Mouse (Mus musculus): ENCODE measurements around the gene Hist1h3c. TPM values are rescaled to one million over a fixed set of nuclear protein-coding genes. Genes with fewer than 3 reads are reported as not detected.
"Not testable (repeated sequence)": the region's sequence is repeated elsewhere in the genome, so short reads cannot be mapped to it uniquely, and the experiment has no call there.

The Hist1h3c gene
- 3.6 and 8.6 TPM in 2 replicates for polyA plus RNA-seq (2011; ENCODE audit: insufficient read depth, insufficient read length, low read depth, missing spikeins)

GRCm38 (mm10) chr13:23745381-23746161 is at the start of gene Hist1h3c:
Gene Hist1h3c, minus strand, starts transcription at chr13:23745602.
- no peaks in the 10 kb centered on the region for H3K36me3 ChIP-seq (ENCODE audit: control insufficient read depth, insufficient read depth, low read length, poor library complexity, severe bottlenecking)
- peak within 1 kb of the TSS; percentile 92 for H3K9ac ChIP-seq (ENCODE audit: low read depth, poor library complexity, severe bottlenecking)
- no peaks in the 10 kb centered on the region for H3K27me3 ChIP-seq (ENCODE audit: control insufficient read depth, insufficient read depth, low read length, poor library complexity, severe bottlenecking)
- H3K4me3 ChIP-seq (ENCODE audit: low read depth, low read length) = peak within 1 kb of the TSS; percentile 78
- H3K4me1 ChIP-seq (ENCODE audit: control insufficient read depth, insufficient read depth, low read length) = peaks cover 2% of the 10 kb centered on the region
- TF ChIP-seq POLR2A (IDR thresholded peaks at IDR 0.05; ENCODE audit: insufficient read depth, low read length) (peak; percentile 92), CTCF (IDR thresholded peaks at IDR 0.05; ENCODE audit: low read depth, low read length) (no peak), EP300 (IDR thresholded peaks at IDR 0.05; ENCODE audit: insufficient read depth, low read depth, low read length) (no peak)
- no peaks in the 10 kb centered on the region for H3K9me3 ChIP-seq (replicated peaks; ENCODE audit: control insufficient read depth, insufficient read depth, low read length, poor library complexity, severe bottlenecking)
- H3K27ac ChIP-seq (ENCODE audit: insufficient read depth, low read length) = peak within 1 kb of the TSS; percentile 99

GRCm38 (mm10) chr13:23792520-23792919 is 47.1 kb upstream of the Hist1h3c start:
- H3K27ac ChIP-seq (ENCODE audit: insufficient read depth, low read length) = no peak overlapping the region
- TF ChIP-seq POLR2A (IDR thresholded peaks at IDR 0.05; ENCODE audit: insufficient read depth, low read length) = no peak
- TF ChIP-seq CTCF (IDR thresholded peaks at IDR 0.05; ENCODE audit: low read depth, low read length) = peak; percentile 6
- TF ChIP-seq EP300 (IDR thresholded peaks at IDR 0.05; ENCODE audit: insufficient read depth, low read depth, low read length) = no peak

GRCm38 (mm10) chr13:23779025-23779424 is 33.6 kb upstream of the Hist1h3c start:
- Histone ChIP-seq H3K4me3 (ENCODE audit: low read depth, low read length) (no peak overlapping the region), H3K4me1 (ENCODE audit: control insufficient read depth, insufficient read depth, low read length) (peaks cover 2% of the 10 kb centered on the region), H3K27me3 (ENCODE audit: control insufficient read depth, insufficient read depth, low read length, poor library complexity, severe bottlenecking) (no peaks in the 10 kb centered on the region; the same call in 1 of the 2 replicates), H3K36me3 (ENCODE audit: control insufficient read depth, insufficient read depth, low read length, poor library complexity, severe bottlenecking) (no peaks in the 10 kb centered on the region), H3K9me3 (replicated peaks; ENCODE audit: control insufficient read depth, insufficient read depth, low read length, poor library complexity, severe bottlenecking) (peaks cover 3% of the 10 kb centered on the region; the same call in 1 of the 2 replicates), H3K9ac (ENCODE audit: low read depth, poor library complexity, severe bottlenecking) (no peak overlapping the region), H3K27ac (ENCODE audit: insufficient read depth, low read length) (no peak overlapping the region)
- TF ChIP-seq CTCF (IDR thresholded peaks at IDR 0.05; ENCODE audit: low read depth, low read length) (no peak), POLR2A (IDR thresholded peaks at IDR 0.05; ENCODE audit: insufficient read depth, low read length) (no peak), EP300 (IDR thresholded peaks at IDR 0.05; ENCODE audit: insufficient read depth, low read depth, low read length) (no peak)

More at GRCm38 (mm10) chr13:23792520-23792919, 47.1 kb upstream of the Hist1h3c start:
- Histone ChIP-seq H3K9ac (ENCODE audit: low read depth, poor library complexity, severe bottlenecking) (no peak overlapping the region), H3K4me1 (ENCODE audit: control insufficient read depth, insufficient read depth, low read length) (no peaks in the 10 kb centered on the region), H3K27me3 (ENCODE audit: control insufficient read depth, insufficient read depth, low read length, poor library complexity, severe bottlenecking) (no peaks in the 10 kb centered on the region), H3K9me3 (replicated peaks; ENCODE audit: control insufficient read depth, insufficient read depth, low read length, poor library complexity, severe bottlenecking) (peaks cover 4% of the 10 kb centered on the region; the same call in 1 of the 2 replicates), H3K4me3 (ENCODE audit: low read depth, low read length) (no peak overlapping the region), H3K36me3 (ENCODE audit: control insufficient read depth, insufficient read depth, low read length, poor library complexity, severe bottlenecking) (no peaks in the 10 kb centered on the region)

GRCm38 (mm10) chr13:23778339-23778738 is 32.9 kb upstream of the Hist1h3c start:
- TF ChIP-seq EP300 (IDR thresholded peaks at IDR 0.05; ENCODE audit: insufficient read depth, low read depth, low read length) (no peak), CTCF (IDR thresholded peaks at IDR 0.05; ENCODE audit: low read depth, low read length) (no peak), POLR2A (IDR thresholded peaks at IDR 0.05; ENCODE audit: insufficient read depth, low read length) (no peak)
- Histone ChIP-seq H3K4me1 (ENCODE audit: control insufficient read depth, insufficient read depth, low read length) (peaks cover 2% of the 10 kb centered on the region), H3K9me3 (replicated peaks; ENCODE audit: control insufficient read depth, insufficient read depth, low read length, poor library complexity, severe bottlenecking) (peaks cover 3% of the 10 kb centered on the region; the same call in 1 of the 2 replicates), H3K27ac (ENCODE audit: insufficient read depth, low read length) (no peak overlapping the region), H3K27me3 (ENCODE audit: control insufficient read depth, insufficient read depth, low read length, poor library complexity, severe bottlenecking) (no peaks in the 10 kb centered on the region; the same call in 1 of the 2 replicates), H3K36me3 (ENCODE audit: control insufficient read depth, insufficient read depth, low read length, poor library complexity, severe bottlenecking) (no peaks in the 10 kb centered on the region), H3K9ac (ENCODE audit: low read depth, poor library complexity, severe bottlenecking) (no peak overlapping the region), H3K4me3 (ENCODE audit: low read depth, low read length) (no peak overlapping the region)

- Histone ChIP-seq H3K27me3 (ENCODE audit: control insufficient read depth, insufficient read depth, low read length, poor library complexity, severe bottlenecking) (no peaks in the 10 kb centered on the region), H3K36me3 (ENCODE audit: control insufficient read depth, insufficient read depth, low read length, poor library complexity, severe bottlenecking) (no peaks in the 10 kb centered on the region), H3K4me1 (ENCODE audit: control insufficient read depth, insufficient read depth, low read length) (no peaks in the 10 kb centered on the region), H3K27ac (ENCODE audit: insufficient read depth, low read length) (no peak overlapping the region), H3K9me3 (replicated peaks; ENCODE audit: control insufficient read depth, insufficient read depth, low read length, poor library complexity, severe bottlenecking) (no peaks in the 10 kb centered on the region; the same call in 1 of the 2 replicates), H3K4me3 (ENCODE audit: low read depth, low read length) (no peak overlapping the region), H3K9ac (ENCODE audit: low read depth, poor library complexity, severe bottlenecking) (no peak overlapping the region)
- TF ChIP-seq POLR2A (IDR thresholded peaks at IDR 0.05; ENCODE audit: insufficient read depth, low read length) (no peak), CTCF (IDR thresholded peaks at IDR 0.05; ENCODE audit: low read depth, low read length) (no peak), EP300 (IDR thresholded peaks at IDR 0.05; ENCODE audit: insufficient read depth, low read depth, low read length) (no peak)
Measured at GRCm38 (mm10) chr13:23772561-23773313, 27.3 kb upstream of the Hist1h3c start.

GRCm38 (mm10) chr13:23769613-23770012 is 24.2 kb upstream of the Hist1h3c start, which contains the start of gene Trim38:
Gene Trim38, plus strand, starts transcription at chr13:23769913.
- not testable (repeated sequence) for H3K36me3 ChIP-seq (ENCODE audit: control insufficient read depth, insufficient read depth, low read length, poor library complexity, severe bottlenecking); H3K27me3 ChIP-seq (ENCODE audit: control insufficient read depth, insufficient read depth, low read length, poor library complexity, severe bottlenecking); H3K4me1 ChIP-seq (ENCODE audit: control insufficient read depth, insufficient read depth, low read length); H3K27ac ChIP-seq (ENCODE audit: insufficient read depth, low read length); H3K4me3 ChIP-seq (ENCODE audit: low read depth, low read length); H3K9ac ChIP-seq (ENCODE audit: low read depth, poor library complexity, severe bottlenecking); H3K9me3 ChIP-seq (replicated peaks; ENCODE audit: control insufficient read depth, insufficient read depth, low read length, poor library complexity, severe bottlenecking)
